Mouse (Mus musculus) frontal cortex, postnatal 10 days (tissue): ENCODE results near the gene Sobp.

Experiments
- DNase-seq, 2 experiments: peaks; one replicate each; pipeline ENCODE4 v3.0.0; 2022; ENCODE audit warnings: low spot score in 2 of 2, mixed read lengths in 1 of 2

The Sobp gene

DNA sequence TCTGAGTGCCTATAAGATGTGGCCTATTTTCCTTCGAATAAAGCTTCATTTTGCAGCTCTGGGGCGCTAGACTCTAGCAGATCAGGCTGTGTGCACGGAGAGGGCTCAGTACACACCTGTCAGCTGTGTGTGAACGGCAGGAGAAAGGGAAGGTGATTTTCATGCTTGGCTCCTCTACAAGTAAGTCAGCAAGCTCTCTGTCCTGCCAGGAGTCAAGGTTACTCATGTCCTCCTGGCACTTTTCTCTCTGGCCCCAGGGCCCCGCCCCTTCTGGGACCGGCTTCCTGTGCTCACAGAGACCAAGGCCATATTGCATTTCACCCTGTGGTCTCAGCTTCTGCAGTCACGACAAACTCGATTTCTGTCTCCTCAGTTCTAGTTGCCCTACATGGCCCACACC is 138.8 kb downstream of the Sobp start:
- no peak for DNase-seq

DNA sequence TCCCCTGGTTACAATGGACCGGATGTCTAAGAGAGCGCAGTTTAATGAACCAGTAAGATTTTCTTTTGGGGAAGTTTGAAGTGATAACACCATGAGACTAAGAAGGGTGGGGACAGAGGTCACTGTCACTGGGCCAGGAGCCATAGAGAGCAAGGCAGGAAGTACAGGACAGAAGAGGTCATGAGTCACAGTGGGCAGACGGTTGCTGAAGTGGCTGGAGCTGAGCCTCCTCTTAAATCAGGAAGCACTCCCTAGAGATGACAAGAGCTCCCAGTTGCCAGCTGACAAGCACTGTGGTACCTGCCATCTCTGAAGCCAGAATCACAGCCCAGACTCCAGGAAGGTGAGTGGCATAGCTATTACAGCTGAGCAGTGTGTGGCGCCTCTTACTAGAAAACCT is 139.5 kb downstream of the Sobp start:
- DNase-seq = no peak

DNA sequence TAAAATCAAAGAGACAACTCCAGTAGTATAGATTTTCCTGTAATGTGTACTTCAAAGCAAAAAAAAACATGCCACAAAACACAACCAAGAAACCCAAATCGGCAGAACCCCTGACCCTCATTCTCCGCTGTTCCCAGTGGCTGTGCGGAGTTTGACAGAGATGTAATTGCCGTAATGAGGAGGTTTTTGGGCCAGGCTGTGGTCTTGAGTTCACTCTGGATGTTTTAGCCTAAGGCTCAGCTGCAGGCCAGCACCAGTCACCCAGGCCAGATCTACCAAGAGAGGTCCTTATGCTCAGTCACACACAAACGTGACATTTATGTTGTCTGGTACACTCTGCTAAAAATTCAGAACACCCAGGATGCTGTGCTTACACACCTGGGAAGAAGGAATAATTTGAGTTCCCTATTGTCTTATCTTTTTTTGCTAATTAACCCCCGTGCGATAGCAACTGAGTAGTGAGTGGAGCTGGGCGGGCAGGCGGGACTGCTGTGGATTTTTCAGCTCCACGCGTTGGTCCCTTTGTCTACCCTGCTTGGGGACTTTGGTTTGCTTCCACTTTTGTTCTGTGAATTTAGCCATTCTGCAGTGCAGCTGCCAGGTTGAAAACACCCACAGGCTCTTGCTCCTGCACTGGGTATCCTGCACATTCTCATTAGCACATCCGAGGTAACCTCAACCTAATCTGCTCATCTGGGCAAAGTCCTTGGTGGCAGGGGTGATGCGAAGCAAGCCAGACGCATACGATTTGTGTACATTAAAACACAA is 140.7 kb downstream of the Sobp start:
- DNase-seq = no peak

DNA sequence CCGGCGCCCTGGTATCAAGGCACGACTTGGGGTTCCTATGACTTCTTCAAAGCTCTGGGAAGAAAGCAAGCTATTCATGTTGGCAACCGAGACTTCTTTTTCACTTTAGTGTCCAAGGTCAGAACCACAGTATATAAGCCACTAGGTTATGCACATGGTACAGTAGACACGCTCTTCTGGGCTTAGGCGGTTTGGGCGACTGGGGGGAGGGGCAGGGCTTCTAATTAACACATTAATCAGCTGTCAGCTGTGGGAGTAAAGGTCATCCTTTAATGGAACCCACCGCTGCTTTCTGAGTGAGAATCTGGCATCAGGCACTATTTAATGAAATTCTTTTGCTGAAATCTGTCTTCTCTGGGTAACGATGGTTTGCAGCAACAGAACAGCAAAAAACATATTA is 147.3 kb downstream of the Sobp start:
- no peak for DNase-seq

DNA sequence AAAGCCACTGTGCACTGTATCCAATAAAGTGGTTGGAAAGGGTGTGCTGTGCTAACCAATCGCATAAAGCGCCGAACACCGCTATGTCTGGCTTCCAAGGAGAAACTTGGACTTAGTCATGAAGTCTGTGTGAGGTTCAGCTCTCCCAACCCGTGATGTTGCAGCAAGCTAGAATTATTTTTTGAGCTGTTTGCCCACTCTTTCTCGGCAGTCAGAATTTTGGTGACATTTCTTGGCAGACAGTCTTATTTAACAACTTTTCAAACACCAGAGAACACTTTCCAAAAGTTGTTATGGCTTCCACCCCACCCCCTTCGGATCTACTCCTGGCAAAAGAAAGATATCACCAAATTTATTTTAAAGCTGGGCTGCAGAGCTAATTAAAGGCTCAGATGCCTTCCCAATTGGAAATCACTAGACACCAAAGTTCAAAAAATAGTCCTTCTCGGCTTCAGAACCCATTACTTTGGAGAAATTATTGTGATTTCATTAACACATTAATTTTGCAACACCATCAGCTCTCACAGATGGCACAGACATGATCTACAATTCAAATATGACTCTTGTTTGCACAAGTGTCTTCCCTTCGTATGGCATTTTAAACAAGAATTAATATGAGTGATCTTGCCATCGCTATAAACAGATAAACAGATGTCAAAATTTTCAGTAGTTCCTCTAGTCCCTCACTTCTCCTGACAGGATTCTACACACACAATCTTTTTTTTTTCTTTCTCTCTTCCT is 150.7 kb downstream of the Sobp start:
- peak in 1 of 2 experiments; percentile 30 for DNase-seq

DNA sequence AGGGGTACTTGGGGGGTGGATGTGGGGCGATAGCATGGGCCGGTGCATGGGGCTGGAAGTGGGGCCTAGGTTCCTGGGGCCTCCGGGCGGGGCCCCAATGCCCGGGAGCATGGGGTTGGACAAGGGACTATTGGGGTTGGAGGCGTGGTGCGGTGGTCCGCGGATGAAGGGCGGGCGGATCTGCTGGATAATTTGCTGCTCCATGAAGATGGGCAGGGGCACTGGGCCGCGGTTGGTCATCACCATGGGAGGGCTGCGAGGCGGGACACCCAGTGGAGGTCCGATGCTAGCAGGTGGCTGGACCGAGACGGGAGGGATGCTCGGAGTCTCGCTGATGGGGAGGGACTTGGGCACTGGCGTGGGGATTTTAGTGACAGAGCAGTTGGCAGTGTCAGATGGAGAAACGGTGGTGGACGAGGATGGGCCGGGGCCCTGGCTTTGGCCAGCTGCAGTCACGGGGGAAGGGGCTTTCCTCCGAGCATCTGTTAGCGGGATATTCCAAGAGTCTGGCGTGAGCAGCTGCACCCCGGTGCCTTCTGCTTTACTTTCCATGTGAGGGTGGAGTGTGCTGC is 152.1 kb downstream of the Sobp start:
- DNase-seq = no peak

DNA sequence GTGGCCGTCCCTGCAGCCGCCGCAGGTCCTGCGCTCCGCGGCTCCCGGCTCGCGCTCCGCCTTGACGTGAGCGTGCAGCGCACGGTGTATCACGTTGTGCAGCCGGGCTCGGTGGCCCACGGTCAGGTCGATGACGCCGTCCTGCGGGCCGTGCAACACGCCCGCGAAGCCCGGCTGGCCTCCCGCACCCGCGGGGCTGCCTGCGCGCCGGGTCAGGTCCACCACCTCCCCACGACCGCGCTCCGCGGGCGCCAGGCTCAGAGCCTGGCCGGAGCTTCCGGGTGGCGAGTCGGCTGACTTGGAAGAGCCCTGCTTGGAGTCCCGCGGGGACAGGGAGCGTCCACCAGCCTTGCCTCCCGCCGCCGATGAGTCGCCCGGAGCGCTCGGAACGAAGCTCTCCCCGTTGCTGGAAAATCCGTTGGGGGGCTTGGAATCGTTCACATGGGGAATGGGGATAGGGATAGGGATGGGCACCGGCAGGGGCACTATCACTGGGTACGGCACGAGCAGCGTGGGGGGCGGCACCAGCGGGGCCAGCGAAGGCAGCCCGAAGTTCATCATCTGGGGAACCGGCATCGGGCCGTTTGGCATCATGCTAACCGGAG is 152.7 kb downstream of the Sobp start:
- DNase-seq = peak in 1 of 2 experiments; percentile 25

DNA sequence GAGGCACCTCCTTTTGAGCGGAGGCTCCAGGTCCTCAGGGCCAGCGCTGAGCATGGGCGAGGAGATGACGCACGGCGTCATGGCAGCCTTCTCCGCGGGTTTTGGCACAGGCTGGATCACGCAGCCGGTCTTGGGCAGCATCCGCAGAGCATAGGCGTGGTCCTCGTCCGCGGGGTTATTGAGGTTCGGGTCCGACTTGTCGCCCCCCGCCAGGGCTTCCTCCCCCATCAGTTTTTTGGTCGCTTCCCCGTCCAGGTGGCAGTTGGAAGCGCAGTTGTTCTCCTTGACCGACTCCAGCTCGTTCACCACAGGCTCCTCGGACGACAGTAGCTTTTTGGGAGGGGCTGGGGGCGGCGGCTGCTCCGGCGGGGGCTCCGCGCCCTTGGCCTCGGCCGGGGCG is 153.3 kb downstream of the Sobp start:
- no peak for DNase-seq

DNA sequence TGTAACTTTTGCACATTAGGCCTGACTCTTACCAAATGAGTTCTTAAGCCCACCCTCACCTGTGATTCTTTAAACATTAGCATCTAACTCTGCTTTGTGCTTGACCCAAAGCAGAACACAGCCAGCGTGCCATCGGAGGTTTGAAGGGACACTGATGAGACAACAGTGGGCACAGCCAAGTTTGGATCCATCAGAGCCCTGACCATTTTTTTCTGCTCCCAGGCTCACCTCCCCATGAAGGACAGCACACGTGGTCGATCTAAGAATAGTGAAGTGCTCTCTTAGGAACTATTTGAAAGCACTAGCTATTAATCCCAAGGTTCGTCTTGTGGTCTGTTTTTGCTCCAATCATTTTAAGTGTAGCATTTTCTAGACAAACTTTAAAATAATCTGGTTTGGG is 159.5 kb downstream of the Sobp start:
- no peak for DNase-seq

DNA sequence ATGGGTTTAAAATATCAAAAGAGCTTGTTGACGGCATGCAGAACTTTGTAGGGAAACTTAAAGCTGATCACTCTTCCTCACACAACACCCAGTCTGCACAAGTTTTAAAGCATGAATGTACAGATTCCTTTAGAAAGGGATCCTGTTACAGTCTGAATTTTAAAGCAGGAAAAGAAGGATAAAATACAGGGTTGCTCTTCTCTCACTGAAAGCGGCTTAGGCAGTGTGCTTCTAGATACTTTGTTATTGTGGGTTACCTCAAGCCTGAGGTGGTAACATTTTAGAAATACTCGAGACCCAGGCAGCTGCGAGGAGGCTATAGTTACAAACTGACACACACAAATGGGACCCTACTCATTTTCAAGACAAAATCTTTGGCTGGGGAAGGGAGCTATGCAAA is 160.0 kb downstream of the Sobp start:
- DNase-seq = no peak

DNA sequence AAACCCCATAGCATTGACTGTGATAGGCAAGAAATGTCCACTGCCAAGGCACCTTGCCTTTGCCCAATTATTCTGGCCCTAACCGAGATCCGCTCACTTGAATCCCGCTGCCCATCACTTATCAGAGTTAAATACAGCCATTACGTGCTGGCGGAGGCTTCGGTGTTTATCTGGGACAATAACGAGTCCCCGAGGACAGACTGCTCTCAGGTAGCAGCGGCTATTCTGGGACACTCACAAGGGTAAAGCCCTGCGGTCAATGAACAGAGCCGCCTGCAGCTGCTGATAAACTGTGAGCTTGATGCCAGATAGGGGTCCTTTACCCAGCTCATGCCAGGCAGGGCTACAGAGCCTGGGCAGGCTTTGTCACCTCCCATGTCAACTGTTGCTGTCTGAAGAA is 166.2 kb downstream of the Sobp start:
- DNase-seq = no peak

DNA sequence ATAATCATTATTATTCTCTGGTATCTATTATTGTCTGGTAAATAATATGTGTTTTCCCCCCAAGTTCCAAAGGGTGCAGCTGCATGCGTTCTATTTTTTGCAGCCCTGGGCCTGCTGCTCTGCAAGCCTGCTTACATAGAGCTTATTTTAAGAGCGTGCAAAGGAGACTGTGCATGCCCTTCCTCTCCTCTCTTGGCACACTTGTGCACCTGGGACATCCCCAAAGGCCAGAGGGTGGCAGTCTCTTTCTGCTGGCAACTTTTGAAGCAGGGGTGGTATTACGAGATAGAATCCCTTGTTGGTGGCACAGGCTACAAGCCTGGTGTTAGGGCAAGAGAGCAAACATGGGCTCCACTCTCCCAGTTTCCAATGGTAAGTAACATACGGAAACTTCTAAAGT is 167.8 kb downstream of the Sobp start:
- DNase-seq = no peak

DNA sequence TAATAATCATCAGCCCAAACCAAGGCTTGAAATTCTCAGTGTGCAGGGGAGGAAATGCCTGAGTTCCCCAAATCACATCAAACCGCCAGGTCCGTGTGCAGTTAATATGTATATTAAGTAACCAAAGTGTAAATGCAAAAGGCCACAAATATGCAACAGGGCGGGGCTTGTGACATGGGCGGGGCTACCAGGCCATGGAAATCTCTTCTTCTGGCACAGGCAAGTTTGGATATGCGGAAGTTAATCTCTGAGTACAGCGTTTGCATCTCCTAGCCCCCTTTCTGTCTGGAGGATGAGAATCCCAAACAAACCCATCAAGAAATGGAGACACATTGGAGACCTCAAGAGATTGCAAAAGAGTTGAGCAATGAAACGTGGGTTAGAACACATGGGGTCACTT is 168.7 kb downstream of the Sobp start:
- no peak for DNase-seq

DNA sequence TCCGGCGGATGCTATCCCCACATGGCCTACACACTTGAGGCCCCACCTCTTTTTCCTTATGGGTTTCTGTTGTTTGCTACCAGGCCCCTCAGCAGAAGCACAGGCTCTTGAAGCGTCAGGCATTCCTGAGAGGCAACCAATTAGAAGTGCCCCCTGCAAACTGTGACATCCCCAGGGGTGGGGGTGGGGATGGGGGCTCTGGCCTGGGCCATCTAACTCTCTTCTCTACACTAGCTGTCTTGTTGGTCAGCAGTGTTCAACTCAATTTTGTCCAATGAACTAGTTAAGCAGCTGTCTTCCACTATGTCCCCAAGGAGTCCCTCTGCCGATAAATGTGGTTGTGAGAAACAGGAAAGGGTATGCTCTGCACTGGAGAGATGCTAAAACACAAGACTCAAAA is 169.3 kb downstream of the Sobp start:
- DNase-seq = no peak

DNA sequence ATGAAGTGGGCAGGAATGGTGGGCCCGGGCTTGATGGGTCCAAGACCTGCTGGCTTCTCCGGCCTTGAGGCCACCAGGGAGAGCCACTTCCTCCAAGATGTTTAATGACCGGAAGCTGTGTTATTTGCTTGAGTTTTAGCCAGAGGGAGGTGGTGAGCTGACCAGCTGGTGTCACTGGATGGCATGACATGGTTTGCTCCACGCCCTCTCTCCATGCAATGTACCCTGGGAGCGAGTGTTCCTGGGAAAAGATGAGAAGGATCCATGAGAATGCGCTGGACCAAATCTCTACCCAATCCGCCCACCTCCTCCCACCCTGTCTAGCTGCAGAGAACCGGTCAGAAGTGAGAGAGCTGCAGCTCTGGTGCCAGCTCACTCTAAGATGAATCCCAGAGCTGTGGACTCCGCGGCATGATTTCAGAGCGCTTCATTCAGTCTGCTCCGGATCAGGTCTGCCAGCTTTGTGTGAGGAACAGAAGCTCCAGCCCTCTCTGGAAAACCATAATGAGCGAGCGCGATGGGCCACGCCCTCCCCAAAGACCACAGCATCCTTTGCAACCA is 170.1 kb downstream of the Sobp start:
- no peak for DNase-seq

DNA sequence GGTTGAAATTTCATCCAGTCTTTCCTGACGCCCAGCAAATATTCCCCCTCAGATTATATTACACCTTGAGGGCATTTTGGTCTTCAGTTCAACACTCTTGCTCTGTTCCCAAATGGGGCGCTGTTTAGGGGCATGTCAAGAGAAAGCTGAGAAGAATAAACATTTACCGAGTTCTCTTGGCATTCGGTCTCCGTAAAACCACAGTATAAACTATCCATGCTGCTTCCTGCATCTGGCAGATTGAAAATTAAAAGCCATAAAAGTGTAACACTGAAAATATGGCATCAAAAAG is 170.9 kb downstream of the Sobp start:
- DNase-seq = no peak

DNA sequence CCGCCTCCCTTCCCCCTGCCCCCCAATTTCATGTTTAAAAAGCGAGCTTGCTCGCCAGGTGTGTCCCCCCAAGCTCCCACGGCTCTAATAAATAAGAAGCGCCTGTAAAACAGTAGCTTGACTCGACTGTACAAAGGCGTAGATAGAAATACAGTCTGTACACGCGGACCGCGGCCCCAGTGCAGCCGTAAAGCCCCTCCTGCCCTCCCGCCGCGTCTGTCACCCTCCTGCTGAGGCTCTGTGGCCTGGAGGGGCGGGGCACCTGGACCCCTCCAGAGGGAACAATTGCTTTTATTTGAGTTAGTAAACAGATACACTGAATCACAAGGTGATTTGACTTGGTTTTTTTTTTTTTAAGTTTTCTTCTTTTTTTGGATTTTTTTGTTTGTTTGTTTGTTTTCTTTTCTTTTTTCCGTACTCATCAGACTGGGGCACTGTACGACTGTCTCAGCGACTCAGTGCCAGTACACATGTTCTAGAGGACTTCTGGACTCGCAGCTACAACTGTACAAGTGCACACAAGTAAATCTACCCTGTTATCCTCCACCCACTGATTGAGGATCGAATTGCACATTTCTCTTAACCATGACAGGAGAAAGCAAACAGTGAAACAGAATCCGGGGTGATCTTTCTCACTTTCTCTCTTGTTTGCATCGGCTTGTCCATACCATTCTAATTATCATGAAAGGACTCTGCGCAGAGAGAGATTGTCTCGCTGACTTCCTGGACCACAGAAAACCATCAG is 171.4 kb downstream of the Sobp start:
- no peak for DNase-seq

DNA sequence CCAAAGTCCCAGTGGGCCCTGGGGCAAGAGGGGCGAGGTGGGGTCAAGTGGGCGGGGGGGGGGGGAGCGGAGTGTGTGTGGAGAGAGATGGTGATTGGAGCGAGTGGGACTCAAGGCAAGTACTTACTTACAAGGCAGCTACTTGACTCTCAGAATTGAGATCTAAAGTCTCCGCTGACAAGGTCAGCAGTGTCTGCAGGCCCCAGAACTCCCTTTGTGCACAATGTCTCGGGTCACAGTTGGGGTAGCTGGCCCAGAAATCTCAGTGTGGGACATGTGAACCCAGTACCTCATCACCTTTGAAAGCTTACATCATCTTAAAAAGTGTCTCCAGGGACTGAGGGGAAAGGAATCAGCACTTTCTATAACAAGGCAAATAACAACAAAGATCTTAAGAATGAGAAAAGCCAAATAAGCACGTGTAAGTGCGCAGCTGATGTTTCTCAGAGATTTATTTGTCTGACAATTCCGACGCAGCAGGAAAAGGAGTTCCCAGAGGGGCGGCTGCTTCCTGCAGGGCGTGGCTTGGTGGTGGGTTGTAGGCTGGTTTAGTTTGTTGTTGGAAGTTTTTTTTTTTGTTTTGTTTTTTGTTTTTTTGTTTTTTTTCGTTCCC is 172.2 kb downstream of the Sobp start:
- no peak for DNase-seq

DNA sequence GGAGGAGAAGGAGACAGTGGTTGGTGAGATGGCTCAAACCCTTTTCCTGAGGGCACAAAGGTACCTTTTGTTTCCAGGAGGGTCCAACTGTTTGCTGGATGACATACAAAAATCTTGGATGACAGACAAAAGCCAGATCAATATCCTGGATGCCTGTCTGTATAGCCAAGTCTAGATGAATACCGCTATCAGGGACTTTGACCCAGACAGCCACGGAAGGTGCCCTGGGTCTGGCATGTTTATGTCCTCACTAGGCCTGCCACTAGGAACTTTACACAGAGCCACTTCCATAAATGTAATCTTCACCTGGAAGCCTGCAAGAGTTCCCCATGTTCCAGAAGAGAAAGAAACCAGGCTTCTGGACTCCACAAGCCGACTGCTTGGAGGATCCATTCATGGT is 172.9 kb downstream of the Sobp start:
- no peak for DNase-seq

DNA sequence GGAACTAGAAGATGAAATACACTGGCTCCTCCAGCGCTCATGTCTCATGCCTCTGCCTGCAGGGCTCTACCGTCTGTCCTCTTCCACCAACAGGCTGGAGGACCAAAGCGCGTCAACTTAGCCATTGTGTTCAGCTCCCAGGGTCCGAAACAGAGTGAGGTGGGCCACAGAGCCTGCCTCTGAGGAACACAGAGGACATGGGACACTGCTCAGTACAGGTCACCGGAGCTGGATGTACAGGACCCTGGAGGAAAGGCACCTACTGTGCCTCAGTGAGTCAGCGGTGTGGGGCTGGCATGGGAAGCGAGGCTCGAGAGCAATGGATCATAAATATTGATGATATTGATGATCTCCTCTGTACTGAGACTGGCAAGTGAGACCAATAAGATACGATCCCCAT is 175.0 kb downstream of the Sobp start:
- no peak for DNase-seq

DNA sequence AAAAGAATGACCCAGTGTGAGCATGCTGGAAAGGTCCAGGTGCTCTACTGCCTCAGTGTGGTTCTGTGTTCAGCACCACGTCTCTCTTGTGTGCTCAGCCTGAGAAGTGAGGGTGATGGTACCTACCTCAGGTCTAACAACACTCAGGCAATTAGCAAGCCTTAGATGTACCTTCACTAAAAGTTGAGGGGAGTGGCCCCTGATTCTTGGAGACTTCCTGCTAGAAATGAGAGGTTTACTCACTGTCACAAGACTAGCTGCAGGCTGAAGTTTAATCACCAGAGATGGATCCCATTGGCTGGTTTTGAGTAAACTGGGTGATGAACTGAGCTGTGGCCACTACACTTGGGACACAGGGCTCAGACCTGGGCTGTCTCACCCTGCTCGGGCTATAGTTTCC is 177.1 kb downstream of the Sobp start:
- no peak for DNase-seq
